Mouse (Mus musculus) naive thymus-derived CD4-positive, alpha-beta T cell, adult 2 months (primary cell): ENCODE measurements around the gene Oscp1.

Source experiments
- DNase-seq: peaks from one replicate; pipeline ENCODE4 v3.0.0-alpha.2; 2011; ENCODE audit warnings: low read depth

Gene Oscp1

GRCm38 (mm10) chr4:126058134-126058996, at the start of gene Oscp1:
Gene Oscp1 (plus strand): TSS chr4:126058565.
- DNase-seq = peak; percentile 92

DNA sequence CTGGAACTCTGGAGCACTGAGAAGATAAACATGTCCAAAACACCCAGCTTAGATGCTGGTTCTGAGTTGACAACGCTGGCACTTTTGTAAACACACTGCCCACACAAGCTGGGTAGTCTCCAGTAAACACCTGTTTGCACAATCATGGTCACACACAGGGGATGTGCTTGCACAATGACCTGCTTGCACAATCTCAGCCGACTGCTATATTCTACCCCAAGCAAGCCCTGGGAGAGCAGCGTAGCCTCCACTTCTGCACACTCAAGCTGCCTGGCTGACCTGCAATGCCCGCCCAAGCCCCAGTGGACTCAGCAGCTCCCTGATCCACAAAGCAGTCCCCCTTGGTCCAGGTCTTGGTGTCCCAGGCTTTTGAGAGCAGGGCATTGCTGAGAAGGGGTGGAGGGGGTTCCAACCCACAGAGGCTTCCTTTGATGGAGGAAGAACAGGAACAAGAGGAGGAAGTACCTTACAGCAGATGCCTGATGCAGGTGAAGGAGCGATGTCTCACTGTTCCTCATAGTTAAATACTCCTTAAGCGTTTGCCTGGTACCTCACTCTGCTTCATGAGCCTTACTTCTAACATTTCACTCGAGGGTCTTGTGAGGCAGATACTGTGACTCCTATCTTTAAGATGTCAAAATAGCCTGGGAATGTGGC, 40.6 kb upstream of the Oscp1 start:
- DNase-seq = no peak

- DNase-seq = no peak
These were observed 39.3 kb upstream of the Oscp1 start for GRCm38 (mm10) chr4:126018966-126019538.

DNA sequence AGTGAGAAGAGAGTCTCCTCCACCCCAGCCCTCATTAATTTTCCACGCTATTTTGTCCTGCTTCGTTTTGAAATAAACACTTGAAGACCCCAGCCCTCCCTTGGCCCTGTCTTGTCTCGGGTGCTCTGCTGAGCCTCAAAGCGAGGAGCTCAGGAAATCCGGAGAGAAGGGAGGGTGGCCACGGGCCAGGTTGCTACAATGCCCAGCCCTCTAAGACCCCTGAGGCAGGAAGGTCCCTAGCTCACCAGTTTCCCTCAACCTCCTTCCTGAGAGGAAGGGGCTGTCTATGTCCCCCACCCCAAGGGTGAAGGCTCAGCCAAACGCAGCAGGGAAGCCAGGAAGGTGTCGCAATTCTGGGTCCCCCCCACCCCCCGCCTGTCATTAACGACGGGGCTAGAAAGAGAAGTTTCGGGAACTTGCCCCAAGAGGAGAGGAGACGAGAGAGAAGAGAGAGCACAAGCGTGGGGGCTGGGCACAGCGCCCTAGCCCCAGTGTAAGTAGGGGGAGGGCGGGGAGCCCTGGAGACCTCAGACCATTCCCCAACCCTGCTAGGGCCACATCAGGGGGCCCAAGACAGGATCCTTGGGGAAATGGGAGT, 34.0 kb upstream of the Oscp1 start, which contains the start of gene Csf3r:
TSS of gene Csf3r (plus strand) at position 248 of the 598 bp plus-strand sequence.
- no peak for DNase-seq

- DNase-seq = no peak
These were observed 32.6 kb upstream of the Oscp1 start for GRCm38 (mm10) chr4:126025801-126026200.

DNA sequence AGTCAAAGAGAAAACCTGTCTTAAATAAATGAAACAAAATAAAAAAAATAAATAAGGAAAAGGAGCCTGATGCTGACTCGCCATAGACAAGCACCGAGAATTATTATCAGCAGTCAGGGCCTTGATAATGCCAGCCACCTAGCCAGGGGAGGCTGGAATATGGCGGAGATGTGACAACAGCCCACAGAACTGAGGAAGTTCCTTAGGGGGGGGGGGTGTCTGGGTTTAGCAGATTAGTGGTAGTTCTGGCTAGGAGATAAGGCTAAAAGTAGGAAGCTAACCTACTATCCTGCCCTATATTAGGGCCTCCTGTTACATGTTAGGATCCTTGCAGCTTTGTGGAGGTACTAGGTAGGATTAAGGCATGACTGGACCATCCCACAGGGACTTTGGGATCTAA, 30.4 kb upstream of the Oscp1 start:
- no peak for DNase-seq

GRCm38 (mm10) chr4:126029042-126029441, 29.3 kb upstream of the Oscp1 start:
- no peak for DNase-seq

- no peak for DNase-seq
These were observed 27.7 kb upstream of the Oscp1 start for GRCm38 (mm10) chr4:126030705-126031104.

DNA sequence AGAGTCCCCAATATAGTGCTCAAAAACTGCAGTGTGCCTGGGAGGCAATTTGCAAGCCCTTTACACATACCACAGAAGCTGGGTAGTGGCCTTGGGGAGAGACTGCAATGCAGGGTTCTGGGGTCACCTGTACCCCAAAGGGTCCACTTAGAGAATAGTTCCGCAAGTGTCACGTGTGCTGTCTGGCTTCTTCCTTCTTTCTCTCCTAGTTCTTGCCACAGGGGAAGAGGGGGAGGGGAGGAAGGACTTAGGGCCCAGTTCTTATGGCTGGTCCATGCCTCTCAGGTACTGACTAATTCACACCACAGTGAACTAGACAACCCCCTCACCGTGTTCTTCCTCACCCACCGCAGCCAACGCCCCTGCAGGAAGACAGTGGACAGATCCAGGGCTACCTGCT, 23.0 kb upstream of the Oscp1 start:
- no peak for DNase-seq

DNA sequence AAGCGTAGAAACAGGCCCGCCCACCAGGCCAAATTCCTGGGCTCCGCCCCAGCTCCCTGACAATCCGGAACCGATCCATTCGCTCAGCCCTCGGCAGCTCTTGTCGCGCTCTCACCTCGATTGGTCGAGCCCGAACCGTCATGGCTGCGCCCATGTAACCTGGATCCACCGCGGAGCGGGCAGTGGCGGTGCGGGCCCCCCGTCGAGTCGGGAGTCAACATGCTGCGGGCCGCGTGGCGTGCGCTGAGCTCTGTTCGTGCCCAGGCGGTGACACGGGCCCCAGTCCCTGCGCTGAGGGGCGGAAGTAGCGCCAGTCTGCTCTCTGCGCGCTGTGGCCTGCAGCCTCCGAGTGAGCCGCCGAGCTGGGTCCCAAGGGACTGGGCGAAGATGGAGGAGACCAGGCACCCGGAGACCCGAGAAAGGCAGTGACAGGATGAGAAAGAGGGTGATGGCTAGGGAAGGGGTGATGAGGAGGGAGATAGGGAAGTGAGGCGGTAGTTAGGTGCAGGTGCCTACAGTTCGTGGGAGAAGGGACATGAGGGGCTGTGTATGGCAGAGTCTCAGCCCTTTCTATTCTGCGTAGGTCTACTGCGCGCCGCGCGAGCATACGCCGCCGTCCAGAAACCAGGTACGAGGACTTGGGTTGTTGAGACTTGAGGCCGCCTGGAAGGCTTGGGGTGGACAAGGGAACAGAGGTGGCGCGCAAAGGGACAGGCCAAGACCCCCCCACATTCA, 11.3 kb upstream of the Oscp1 start, which contains the start of gene Mrps15:
TSS of gene Mrps15 (plus strand) at position 75 of the 735 bp plus-strand sequence.
- DNase-seq = peak; percentile 87

DNA sequence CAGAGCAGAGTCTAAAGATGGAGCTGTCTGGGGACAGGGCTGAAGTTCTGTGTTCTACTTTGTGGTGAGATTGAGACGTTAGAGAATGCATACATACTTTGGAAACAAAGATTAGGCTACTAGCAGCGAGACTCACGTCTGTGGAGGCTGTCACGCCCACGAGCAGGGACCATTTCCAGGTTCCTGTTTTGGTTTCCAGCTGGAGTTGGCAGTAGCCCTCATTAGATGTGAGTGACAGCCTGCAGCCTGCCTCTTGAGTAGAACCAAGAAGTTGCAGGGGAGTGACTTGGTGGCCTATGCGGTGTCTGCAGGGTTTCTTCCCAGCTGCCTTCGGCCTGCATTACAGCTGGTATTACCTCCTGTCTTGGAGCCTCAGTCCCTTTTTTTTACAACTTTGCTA, 6.7 kb upstream of the Oscp1 start:
- no peak for DNase-seq

- DNase-seq = peak; percentile 46
These were observed 895 bp upstream of the Oscp1 start for GRCm38 (mm10) chr4:126057207-126058133.

- DNase-seq = no peak
These were observed 615 bp downstream of the Oscp1 start for GRCm38 (mm10) chr4:126058997-126059362.

GRCm38 (mm10) chr4:126062856-126063255, 4.5 kb downstream of the Oscp1 start:
- DNase-seq = no peak

- no peak for DNase-seq
These were observed 6.9 kb downstream of the Oscp1 start for GRCm38 (mm10) chr4:126065241-126065640.

GRCm38 (mm10) chr4:126067401-126068077, 9.2 kb downstream of the Oscp1 start:
- DNase-seq = no peak

- DNase-seq = no peak
These were observed 10.5 kb downstream of the Oscp1 start for GRCm38 (mm10) chr4:126068842-126069241.

DNA sequence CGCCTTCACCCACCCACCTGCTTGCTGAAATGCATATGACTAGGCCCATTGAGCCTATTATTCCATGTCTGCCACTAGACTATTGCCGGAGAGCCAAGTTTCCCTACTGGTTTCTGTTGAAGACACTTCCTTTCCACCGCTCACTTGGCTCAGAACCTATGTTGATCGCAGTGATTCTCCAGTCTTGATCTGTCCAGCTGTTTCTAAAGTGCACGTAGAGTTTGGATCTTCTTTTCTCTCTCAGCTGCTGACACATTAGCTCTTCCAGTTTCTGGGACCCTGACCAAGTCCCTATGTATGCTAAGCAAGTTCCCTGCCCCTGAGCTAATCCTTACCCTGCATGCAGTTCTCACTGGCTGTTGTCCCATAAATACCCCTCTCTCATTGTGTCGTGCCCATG, 19.5 kb downstream of the Oscp1 start:
- no peak for DNase-seq

DNA sequence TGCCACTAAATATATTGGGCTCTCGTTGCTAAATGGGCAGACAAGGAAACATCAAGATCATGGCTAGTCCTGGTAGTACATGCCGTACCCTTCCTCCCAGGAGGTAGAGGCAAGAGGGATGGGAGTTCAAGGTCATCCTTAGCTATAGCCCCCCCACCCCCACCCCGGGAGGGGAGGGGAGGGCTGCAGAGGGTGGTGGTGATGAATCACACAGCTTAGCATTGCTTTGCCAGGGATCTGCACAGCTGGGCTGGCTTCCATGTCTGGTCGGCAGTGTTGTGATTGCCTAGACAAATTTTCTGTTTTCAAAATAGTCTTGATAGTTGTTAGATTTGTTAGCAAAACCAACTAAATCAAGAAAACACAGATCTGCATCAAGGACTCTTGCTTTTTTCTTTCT, 20.9 kb downstream of the Oscp1 start:
- DNase-seq = no peak

DNA sequence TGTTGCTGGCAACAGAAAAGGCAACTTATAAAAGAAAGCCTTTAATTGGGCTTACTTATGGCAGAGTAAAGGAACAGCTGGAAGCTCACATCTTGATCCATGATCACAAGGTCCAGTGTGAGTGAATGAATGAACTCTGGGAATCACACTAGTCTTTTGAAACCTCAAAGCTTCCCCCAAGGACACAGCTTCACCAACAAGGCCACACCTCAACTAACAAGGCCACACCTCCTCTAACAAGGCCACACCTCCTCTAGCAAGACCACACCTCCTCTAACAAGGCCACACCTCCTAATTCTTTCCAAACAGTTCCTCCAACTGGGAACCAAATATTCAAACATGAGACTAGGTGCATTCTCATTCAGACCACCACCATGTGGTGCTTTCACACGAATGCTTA, 23.2 kb downstream of the Oscp1 start:
- DNase-seq = no peak
